Mouse (Mus musculus) kidney, embryonic 16.5 days (tissue): ENCODE results near the gene Eif2a. TPM values are rescaled to one million over a fixed set of nuclear protein-coding genes. Genes with fewer than 3 reads are reported as not detected.
A peak's percentile ranks its signal among the peaks of the same experiment; 100 is the strongest.

Experiments
- ATAC-seq: fragments of 200-750 bp; cut with Nextera tagmentation; 2 replicates; pipeline ENCODE4 v1.8.0; 2017; ENCODE audit warnings: moderate TSS enrichment; ENCODE audit not compliant: low FRiP score, low TSS enrichment
- H3K27ac ChIP-seq: fragments of 300-500 bp; sonication (generic); 2 replicates; pipeline ENCODE4 v1.5.1; 2014; ENCODE audit warnings: low read length
- H3K27me3 ChIP-seq: fragments of 300-500 bp; sonication (generic); 2 replicates; pipeline ENCODE4 v1.6.1; 2014; ENCODE audit warnings: low read length, control low read depth, mixed read lengths; ENCODE audit not compliant: insufficient read depth
- H3K36me3 ChIP-seq: fragments of 300-500 bp; sonication (generic); 2 replicates; pipeline ENCODE4 v1.6.1; 2014; ENCODE audit warnings: low read length, control low read depth, mixed read lengths; ENCODE audit not compliant: insufficient read depth
- H3K4me1 ChIP-seq: fragments of 300-500 bp; sonication (generic); 2 replicates; pipeline ENCODE4 v1.6.1; 2014; ENCODE audit warnings: low read length, control low read depth, mixed read lengths; ENCODE audit not compliant: insufficient read depth
- H3K4me2 ChIP-seq: fragments of 300-500 bp; sonication (generic); replicated peaks from 2 replicates; pipeline ENCODE4 v1.6.1; 2014; ENCODE audit warnings: low read depth, low read length
- H3K4me3 ChIP-seq: fragments of 300-500 bp; sonication (generic); 2 replicates; pipeline ENCODE4 v1.5.1; 2014; ENCODE audit warnings: mild to moderate bottlenecking, low read length
- H3K9ac ChIP-seq: fragments of 300-500 bp; sonication (generic); replicated peaks from 2 replicates; pipeline ENCODE4 v1.6.1; 2014; ENCODE audit warnings: low read length
- H3K9me3 ChIP-seq: fragments of 300-500 bp; sonication (generic); 2 replicates; pipeline ENCODE4 v1.6.1; 2016; ENCODE audit warnings: low read length, control low read depth
- WGBS: fragments of 180-500 bp; shearing (Covaris S2); extraction: QIAGEN DNeasy Blood & Tissue Kit; methylation state at CpG from one replicate; pipeline ENCODE4 v1.1.7; 2014; 5-methylcytosine and 5-hydroxymethylcytosine counted together
- polyA plus RNA-seq: library from polyadenylated mRNA; unstranded; fragments of >200 nt; fragmentation: Nextera tagmentation; extraction: Ambion mirVana; gene quantifications from 2 replicates; pipeline ENCODE4 v1.2.1, GENCODE M21; 2015

The Eif2a gene
- polyA plus RNA-seq, 1 experiment from 2014 or later = 55.5 TPM

GRCm38 (mm10) chr3:58519536-58519935 lies 6.1 kb upstream of the Eif2a start:
- WGBS = 73% methylated on average over 3 of the region's 3 CpGs
- no peaks in the 10 kb centered on the region for H3K9me3 ChIP-seq
- no peaks in the 10 kb centered on the region for H3K27me3 ChIP-seq
- peaks cover 17% of the 10 kb centered on the region for H3K36me3 ChIP-seq
- peaks cover 7% of the 10 kb centered on the region; the same call in 1 of the 2 replicates for H3K4me1 ChIP-seq
- no peak overlapping the region for H3K4me2 ChIP-seq
- ATAC-seq = no peak
- H3K4me3 ChIP-seq = no peak overlapping the region
- no peak overlapping the region for H3K27ac ChIP-seq
- H3K9ac ChIP-seq = no peak overlapping the region

DNA sequence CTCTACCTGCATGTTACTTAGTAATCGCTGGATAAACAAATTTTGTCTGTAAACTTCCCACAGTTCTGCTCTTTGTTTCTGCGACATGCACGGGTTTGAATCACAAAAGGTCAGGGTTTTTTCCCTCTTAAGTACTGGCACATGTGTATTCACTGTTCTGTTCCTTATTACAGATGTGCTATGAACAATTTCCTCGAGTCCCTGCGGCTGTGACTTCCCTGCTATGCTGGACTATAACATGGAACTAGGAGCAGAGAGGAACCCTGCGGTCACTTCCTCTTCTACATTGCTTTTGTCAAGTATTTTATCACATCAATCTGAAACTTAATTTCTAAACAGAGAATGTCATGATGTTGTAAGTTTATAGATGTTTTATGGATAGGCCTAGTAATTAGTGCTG lies 5.3 kb upstream of the Eif2a start:
- no peak overlapping the region for H3K27ac ChIP-seq
- no peak overlapping the region for H3K4me3 ChIP-seq
- ATAC-seq = no peak
- peaks cover 17% of the 10 kb centered on the region for H3K36me3 ChIP-seq
- H3K4me2 ChIP-seq = no peak overlapping the region
- no peaks in the 10 kb centered on the region for H3K9me3 ChIP-seq
- no peaks in the 10 kb centered on the region for H3K27me3 ChIP-seq
- H3K4me1 ChIP-seq = peaks cover 7% of the 10 kb centered on the region; the same call in 1 of the 2 replicates
- H3K9ac ChIP-seq = no peak overlapping the region
- WGBS = 90% methylated on average over 6 of the region's 6 CpGs

GRCm38 (mm10) chr3:58521361-58521760 lies 4.3 kb upstream of the Eif2a start:
- 85% methylated on average over 2 of the region's 2 CpGs for WGBS
- H3K4me3 ChIP-seq = no peak overlapping the region
- H3K36me3 ChIP-seq = peaks cover 17% of the 10 kb centered on the region
- no peak overlapping the region for H3K4me2 ChIP-seq
- H3K27ac ChIP-seq = no peak overlapping the region
- no peaks in the 10 kb centered on the region for H3K27me3 ChIP-seq
- ATAC-seq = no peak
- peaks cover 7% of the 10 kb centered on the region for H3K4me1 ChIP-seq
- H3K9ac ChIP-seq = no peak overlapping the region
- no peaks in the 10 kb centered on the region for H3K9me3 ChIP-seq

DNA sequence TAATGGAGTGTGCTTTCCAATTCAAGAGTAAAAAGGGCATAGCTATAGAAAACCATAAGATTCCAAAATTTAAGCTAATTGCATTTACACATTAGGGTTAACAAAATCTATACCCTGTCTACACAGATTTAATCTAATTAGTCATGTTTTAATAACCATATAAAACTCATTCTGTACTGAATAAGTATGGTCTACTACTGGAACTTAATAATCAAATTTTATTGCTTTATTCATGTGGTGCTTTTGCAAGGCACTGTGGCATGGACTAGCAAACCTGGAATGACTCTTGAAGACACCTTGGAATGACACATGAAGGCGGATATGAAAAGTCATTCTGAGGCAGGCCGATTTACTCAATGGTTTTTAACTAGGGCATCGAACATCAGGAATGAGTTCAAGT lies 2.2 kb upstream of the Eif2a start:
- Histone ChIP-seq H3K4me2 (no peak overlapping the region), H3K4me1 (peaks cover 11% of the 10 kb centered on the region)
- 96% methylated on average over 3 of the region's 3 CpGs for WGBS

DNA sequence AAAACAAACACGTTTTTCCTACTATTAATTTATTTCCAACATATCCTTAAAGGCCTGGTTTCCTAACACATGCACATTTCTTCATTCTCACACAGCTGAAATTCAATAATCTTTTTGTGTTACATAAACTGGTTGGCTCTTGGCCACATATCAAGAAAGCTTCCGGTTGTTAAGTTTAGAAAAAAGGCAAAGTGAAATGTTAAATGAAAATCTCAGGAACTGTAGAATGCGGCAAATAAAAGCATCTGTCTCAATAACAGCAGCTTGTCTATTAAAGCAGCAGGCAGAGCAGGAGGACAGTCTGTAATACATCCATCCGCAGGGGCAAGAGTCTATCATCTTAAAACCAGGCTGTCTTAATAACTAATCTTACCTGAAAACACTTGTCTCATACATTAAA lies 1.4 kb upstream of the Eif2a start:
- Histone ChIP-seq H3K4me1 (peaks cover 11% of the 10 kb centered on the region), H3K36me3 (peaks cover 17% of the 10 kb centered on the region), H3K9ac (0 out of 2 replicates have a peak overlapping the region, but pooled peaks have one; percentile 47), H3K27ac (no peak overlapping the region), H3K4me3 (peak overlapping the region; percentile 98), H3K9me3 (no peaks in the 10 kb centered on the region), H3K4me2 (peak overlapping the region; percentile 85), H3K27me3 (no peaks in the 10 kb centered on the region)
- WGBS = 53% methylated on average over 4 of the region's 4 CpGs
- ATAC-seq = no peak

More for the DNA sequence above, 2.2 kb upstream of the Eif2a start:
- H3K27ac ChIP-seq = no peak overlapping the region
- peaks cover 17% of the 10 kb centered on the region for H3K36me3 ChIP-seq
- H3K27me3 ChIP-seq = no peaks in the 10 kb centered on the region
- no peaks in the 10 kb centered on the region for H3K9me3 ChIP-seq
- no peak overlapping the region for H3K9ac ChIP-seq
- no peak overlapping the region for H3K4me3 ChIP-seq
- ATAC-seq = no peak

GRCm38 (mm10) chr3:58525166-58525565 lies 455 bp upstream of the Eif2a start:
- WGBS = 0% methylated on average over 40 of the region's 40 CpGs
- Histone ChIP-seq H3K9me3 (no peaks in the 10 kb centered on the region), H3K4me1 (peaks cover 11% of the 10 kb centered on the region), H3K9ac (peak overlapping the region; percentile 98), H3K27ac (peak overlapping the region; percentile 95), H3K27me3 (no peaks in the 10 kb centered on the region), H3K36me3 (peaks cover 15% of the 10 kb centered on the region), H3K4me2 (peak overlapping the region; percentile 85), H3K4me3 (peak overlapping the region; percentile 98)
- peak; percentile 40 for ATAC-seq

DNA sequence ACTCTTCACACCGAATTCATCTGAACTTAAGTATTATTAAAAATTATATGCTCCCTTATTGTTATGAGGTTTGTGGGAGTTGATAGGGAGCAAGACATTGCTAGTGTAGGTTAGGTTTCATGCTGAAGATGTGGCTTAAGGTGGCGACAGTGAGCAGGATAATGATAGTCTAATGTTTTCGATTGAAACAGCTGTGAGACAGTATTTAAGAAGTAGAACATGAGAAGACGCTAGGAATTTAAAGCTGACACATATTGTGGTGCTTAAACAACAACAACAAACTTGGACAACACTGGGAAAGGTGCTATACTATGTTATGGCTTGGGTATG lies 752 bp downstream of the Eif2a start:
- Histone ChIP-seq H3K9me3 (no peaks in the 10 kb centered on the region), H3K27me3 (no peaks in the 10 kb centered on the region), H3K9ac (peak overlapping the region; percentile 75), H3K4me1 (peaks cover 11% of the 10 kb centered on the region), H3K4me3 (peak overlapping the region; percentile 98), H3K4me2 (peak overlapping the region; percentile 85), H3K36me3 (peaks cover 12% of the 10 kb centered on the region), H3K27ac (peak overlapping the region; percentile 66)
- WGBS = 5% methylated on average over 4 of the region's 4 CpGs
- no peak for ATAC-seq

DNA sequence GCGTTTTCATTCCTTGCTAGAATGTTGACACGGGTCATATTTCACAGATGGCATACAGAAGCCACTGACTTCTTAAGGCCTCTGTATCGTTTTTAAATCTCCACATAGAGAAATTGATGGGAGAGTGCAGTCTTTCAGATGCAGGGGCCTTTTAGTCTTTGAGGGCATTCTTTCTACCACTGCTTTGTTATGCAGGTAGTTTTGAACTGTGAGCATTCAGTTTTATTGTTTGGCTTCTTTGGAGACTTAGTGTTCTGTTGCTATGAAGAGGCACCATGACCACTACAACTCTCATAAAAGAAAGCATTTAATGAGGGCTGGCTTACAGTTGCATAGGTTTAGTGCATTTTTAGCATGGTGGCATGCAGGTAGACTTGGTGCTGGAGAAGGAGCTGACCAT lies 11.0 kb downstream of the Eif2a start:
- H3K36me3 ChIP-seq = peaks cover 45% of the 10 kb centered on the region
- no peaks in the 10 kb centered on the region for H3K9me3 ChIP-seq
- no peaks in the 10 kb centered on the region for H3K27me3 ChIP-seq
- no peak overlapping the region for H3K4me3 ChIP-seq
- no peak overlapping the region for H3K9ac ChIP-seq
- WGBS = 86% methylated on average over 3 of the region's 3 CpGs
- no peak overlapping the region for H3K4me2 ChIP-seq
- H3K27ac ChIP-seq = no peak overlapping the region
- H3K4me1 ChIP-seq = no peaks in the 10 kb centered on the region
- ATAC-seq = no peak

DNA sequence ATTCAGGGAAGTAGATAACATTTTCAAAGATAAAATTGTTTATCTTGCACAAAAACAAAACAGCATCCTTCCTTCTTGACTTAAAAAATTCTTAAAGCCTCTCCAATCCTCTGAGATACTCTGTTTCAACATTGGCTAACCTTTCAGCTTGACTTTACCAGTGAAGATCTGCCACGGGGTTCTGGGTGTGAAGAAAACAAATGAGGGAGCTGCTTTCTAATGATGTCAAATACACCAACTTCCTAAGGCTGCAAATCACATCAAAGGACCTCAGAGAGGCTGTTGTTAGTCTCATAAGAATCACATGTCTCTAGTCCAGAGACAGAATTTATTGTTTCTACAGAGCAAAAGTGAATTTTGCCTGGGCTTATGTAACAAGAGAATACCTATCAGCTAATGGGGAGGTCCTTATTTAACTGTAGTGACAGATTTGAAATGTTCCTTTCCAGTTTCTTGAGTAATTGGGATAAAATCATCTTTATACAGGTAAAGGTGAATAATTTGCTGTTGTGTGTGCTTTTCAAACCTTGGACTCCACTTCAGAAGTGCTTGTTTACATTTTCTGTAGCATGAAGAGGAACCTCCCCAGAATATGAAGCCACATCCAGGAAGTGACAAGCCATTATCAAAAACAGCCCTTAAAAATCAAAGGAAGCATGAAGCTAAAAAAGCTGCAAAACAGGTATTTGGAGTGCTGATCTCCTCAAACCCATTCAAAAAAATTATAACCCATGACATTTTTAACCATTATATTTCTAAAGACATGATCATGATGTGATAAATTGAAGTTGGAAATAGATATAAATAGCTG lies 26.6 kb downstream of the Eif2a start:
- ATAC-seq = no peak
- 63% methylated on average over 1 of the region's 1 CpGs for WGBS

GRCm38 (mm10) chr3:58556649-58557048 lies 31.0 kb downstream of the Eif2a start:
- Histone ChIP-seq H3K27ac (no peak overlapping the region), H3K4me3 (no peak overlapping the region), H3K4me2 (no peak overlapping the region), H3K36me3 (peaks cover 21% of the 10 kb centered on the region), H3K9me3 (no peaks in the 10 kb centered on the region), H3K27me3 (no peaks in the 10 kb centered on the region), H3K9ac (no peak overlapping the region), H3K4me1 (no peaks in the 10 kb centered on the region)
- ATAC-seq = no peak
- 90% methylated on average over 7 of the region's 7 CpGs for WGBS

More for the DNA sequence above, 26.6 kb downstream of the Eif2a start:
- no peak overlapping the region for H3K4me3 ChIP-seq
- no peaks in the 10 kb centered on the region for H3K9me3 ChIP-seq
- H3K27ac ChIP-seq = no peak overlapping the region
- H3K4me2 ChIP-seq = no peak overlapping the region
- H3K36me3 ChIP-seq = peaks cover 35% of the 10 kb centered on the region
- no peaks in the 10 kb centered on the region for H3K4me1 ChIP-seq
- no peak overlapping the region for H3K9ac ChIP-seq
- H3K27me3 ChIP-seq = no peaks in the 10 kb centered on the region
